Mouse (Mus musculus) hematopoietic stem cell, adult 5-6 weeks (primary cell): ENCODE measurements around the gene Fam222b. TPM values are rescaled to one million over a fixed set of nuclear protein-coding genes. Genes with fewer than 3 reads are reported as not detected.
A peak's percentile ranks its signal among the peaks of the same experiment; 100 is the strongest.
"Not testable (repeated sequence)": the region's sequence is repeated elsewhere in the genome, so short reads cannot be mapped to it uniquely, and the experiment has no call there.

ENCODE experiments used
- ATAC-seq, 2 experiments: fragments of 125-278 bp in 1 of 2; replicated peaks in 1 of 2; 2 replicates each; pipeline ENCODE4 v1.8.0; 2016 to 2017; ENCODE audit warnings: inconsistent platforms in 2 of 2, mild to moderate bottlenecking in 2 of 2, moderate number of reproducible peaks in 2 of 2, low read depth in 1 of 2, moderate TSS enrichment in 1 of 2; ENCODE audit not compliant: low FRiP score in 2 of 2, poor library complexity in 2 of 2, severe bottlenecking in 2 of 2, insufficient read depth in 1 of 2, low TSS enrichment in 1 of 2
- total RNA-seq: library from RNA; stranded (forward); fragments of 172-1452, 232-1000 nt; gene quantifications from 2 replicates; pipeline ENCODE4 v1.2.3, GENCODE M21; 2017

The Fam222b gene
- 3.2 and 5.6 TPM in 2 replicates for total RNA-seq

- ATAC-seq: peak; percentile 92 to 96
Observed at GRCm38 (mm10) chr11:78094504-78095143, at the start of gene Fam222b. Gene Fam222b, plus strand, starts transcription at chr11:78094660.

GRCm38 (mm10) chr11:78044758-78045251 is 49.7 kb upstream of the Fam222b start:
- peak in 1 of 2 experiments; percentile 32; a peak in 1 of 4 replicates for ATAC-seq

GRCm38 (mm10) chr11:78048637-78049036 is 45.8 kb upstream of the Fam222b start:
- ATAC-seq: not testable (repeated sequence)

GRCm38 (mm10) chr11:78053078-78053477 is 41.4 kb upstream of the Fam222b start:
- ATAC-seq: no peak

- no peak for ATAC-seq
Observed at GRCm38 (mm10) chr11:78056946-78057345, 37.5 kb upstream of the Fam222b start.

- peak; percentile 95 to 96 for ATAC-seq
Observed at GRCm38 (mm10) chr11:78059833-78060757, 34.4 kb upstream of the Fam222b start.

GRCm38 (mm10) chr11:78062563-78062962 is 31.9 kb upstream of the Fam222b start:
- no peak for ATAC-seq

GRCm38 (mm10) chr11:78065906-78066305 is 28.6 kb upstream of the Fam222b start:
- peak in 1 of 2 experiments; percentile 4; a peak in 1 of 4 replicates for ATAC-seq

GRCm38 (mm10) chr11:78066641-78067040 is 27.8 kb upstream of the Fam222b start:
- no peak for ATAC-seq

- ATAC-seq: no peak
Observed at GRCm38 (mm10) chr11:78067566-78067965, 26.9 kb upstream of the Fam222b start.

GRCm38 (mm10) chr11:78069130-78069529 is 25.3 kb upstream of the Fam222b start:
- ATAC-seq: no peak

- peak in 1 of 2 experiments; percentile 41; a peak in 1 of 4 replicates for ATAC-seq
Observed at GRCm38 (mm10) chr11:78069646-78070045, 24.8 kb upstream of the Fam222b start.

- no peak for ATAC-seq
Observed at GRCm38 (mm10) chr11:78071938-78072337, 22.5 kb upstream of the Fam222b start.

GRCm38 (mm10) chr11:78072425-78073130 is 21.9 kb upstream of the Fam222b start:
- no peak for ATAC-seq

GRCm38 (mm10) chr11:78073577-78074276 is 20.7 kb upstream of the Fam222b start:
- ATAC-seq: no peak; a peak in 1 of 4 replicates

GRCm38 (mm10) chr11:78074277-78074652 is 20.2 kb upstream of the Fam222b start:
- ATAC-seq: no peak

- no peak for ATAC-seq
Observed at GRCm38 (mm10) chr11:78074666-78075065, 19.8 kb upstream of the Fam222b start.
